Mouse (Mus musculus) cerebellum, adult 11-12 months (tissue): ENCODE measurements around the gene Gm21992.

ENCODE experiments used
- DNase-seq: peaks from one replicate; pipeline ENCODE4 v3.0.0; 2022

The Gm21992 gene

DNA sequence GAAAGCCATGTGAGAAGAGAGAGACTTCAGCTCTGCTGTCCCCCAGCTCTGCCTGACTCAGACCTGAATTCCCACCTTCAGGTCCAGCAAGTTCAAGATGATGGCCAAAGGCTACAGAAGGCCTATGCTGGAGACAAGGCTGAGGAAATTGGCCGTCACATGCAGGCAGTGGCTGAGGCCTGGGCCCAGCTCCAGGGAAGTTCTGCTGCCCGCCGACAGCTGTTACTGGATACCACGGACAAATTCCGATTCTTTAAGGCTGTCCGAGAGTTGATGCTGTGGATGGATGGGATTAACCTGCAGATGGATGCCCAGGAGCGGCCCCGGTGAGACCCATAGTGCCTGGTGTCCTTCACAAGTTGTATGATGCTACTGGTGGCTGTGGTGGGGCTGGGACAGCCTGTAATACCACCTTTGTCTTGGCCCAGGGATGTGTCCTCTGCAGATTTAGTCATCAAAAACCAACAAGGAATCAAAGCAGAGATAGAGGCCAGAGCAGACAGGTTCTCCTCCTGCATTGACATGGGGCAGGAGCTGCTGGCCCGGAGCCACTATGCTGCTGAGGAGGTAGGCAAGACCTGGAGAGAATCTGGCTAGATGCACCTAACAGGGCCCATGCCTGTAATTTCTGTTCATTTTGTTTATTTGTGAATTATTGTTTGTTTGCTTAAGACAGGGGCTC lies 63.6 kb downstream of the Gm21992 start:
- no peak for DNase-seq

DNA sequence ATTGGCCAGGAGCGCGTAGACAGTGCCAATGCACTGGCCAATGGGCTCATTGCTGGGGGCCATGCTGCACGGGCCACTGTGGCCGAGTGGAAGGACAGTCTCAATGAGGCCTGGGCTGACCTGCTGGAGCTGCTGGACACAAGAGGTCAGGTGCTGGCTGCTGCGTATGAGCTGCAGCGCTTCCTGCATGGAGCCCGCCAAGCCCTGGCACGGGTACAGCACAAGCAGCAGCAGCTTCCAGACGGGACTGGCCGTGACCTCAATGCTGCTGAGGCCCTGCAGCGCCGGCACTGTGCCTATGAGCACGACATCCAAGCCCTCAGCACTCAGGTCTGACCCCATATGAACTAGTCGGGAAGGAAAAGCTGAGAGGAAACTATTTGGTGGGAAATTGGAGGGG lies 64.8 kb downstream of the Gm21992 start:
- peak; percentile 88 for DNase-seq

DNA sequence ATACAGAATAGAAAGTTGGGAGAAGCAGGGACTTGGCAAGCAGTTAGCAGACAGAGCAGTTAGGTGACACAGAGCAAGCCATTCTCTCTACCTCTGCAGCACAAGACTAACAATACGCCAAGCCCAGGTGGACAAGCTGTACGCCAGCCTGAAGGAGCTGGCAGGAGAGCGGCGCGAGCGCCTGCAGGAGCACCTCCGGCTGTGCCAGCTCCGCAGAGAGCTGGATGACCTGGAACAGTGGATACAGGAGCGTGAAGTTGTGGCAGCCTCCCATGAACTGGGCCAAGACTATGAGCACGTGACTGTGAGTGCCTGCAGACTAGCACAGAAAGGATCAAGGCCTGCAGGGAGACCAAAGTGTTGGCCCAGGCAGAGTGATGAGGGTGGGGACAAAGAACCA lies 65.7 kb downstream of the Gm21992 start:
- DNase-seq: peak; percentile 84

DNA sequence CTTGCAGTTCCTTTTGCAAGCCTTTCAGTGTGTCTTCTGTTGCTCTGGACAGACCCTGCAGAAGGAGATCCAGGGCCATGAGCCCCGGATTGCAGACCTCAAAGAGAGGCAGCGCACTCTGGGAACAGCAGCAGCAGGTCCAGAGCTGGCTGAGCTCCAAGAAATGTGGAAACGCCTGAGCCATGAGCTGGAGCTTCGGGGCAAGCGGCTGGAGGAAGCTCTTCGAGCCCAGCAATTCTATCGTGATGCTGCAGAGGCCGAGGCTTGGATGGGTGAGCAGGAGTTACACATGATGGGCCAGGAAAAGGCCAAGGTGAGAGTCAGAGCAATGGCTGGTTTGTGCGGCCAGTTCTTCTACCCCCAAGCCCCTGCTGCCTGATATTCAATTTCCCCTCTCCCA lies 66.4 kb downstream of the Gm21992 start:
- no peak for DNase-seq

DNA sequence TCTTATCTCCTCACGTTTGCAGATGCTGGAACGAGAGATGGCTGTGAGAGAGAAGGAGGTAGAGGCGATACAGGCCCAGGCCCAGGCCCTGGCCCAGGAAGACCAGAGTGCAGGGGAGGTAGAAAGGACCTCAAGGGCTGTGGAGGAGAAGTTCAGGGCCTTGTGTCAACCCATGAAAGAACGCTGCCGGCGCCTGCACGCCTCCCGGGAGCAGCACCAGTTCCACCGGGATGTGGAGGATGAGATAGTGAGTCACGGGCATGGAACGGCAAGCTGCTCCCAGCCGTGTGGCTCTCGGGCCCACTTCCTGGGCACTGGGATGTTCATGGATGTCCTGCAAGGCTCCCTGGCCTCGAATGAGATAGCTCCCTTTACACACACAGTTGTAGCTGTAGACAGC lies 67.4 kb downstream of the Gm21992 start:
- DNase-seq: no peak

DNA sequence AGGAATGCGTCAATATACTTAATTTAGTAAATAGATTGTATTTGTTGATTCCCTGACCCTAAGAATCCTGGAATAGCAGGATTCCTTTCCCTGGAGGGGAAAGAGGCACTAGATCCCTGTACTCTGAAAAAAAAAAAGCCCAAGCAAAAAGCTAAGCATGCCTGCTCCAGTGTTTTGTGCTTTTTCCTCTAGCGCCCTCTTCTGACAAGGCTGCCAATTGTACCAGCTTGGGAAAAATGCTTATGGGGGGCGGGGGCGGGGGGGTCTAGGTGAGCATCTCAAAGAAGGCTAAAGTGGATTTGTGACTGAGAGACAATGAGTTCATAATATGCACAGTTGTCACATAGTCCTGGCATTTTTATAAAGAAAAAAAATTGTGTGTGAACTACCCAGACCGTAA lies 67.9 kb downstream of the Gm21992 start:
- no peak for DNase-seq

DNA sequence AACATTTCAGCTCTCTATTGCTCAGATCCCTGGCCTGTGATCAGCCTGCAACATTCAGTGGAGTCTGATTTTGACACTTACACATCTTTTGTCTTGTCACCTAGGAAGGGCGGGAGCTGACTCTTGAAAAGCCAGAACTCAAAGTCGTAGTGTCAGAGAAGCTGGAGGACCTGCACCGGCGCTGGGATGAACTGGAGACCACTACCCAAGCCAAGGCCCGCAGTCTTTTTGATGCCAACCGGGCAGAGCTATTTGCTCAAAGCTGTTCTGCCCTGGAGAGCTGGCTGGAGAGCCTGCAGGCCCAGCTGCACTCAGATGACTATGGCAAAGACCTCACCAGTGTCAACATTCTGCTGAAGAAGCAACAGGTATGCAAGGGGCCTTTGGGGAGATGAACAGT lies 69.2 kb downstream of the Gm21992 start:
- DNase-seq: peak; percentile 17

DNA sequence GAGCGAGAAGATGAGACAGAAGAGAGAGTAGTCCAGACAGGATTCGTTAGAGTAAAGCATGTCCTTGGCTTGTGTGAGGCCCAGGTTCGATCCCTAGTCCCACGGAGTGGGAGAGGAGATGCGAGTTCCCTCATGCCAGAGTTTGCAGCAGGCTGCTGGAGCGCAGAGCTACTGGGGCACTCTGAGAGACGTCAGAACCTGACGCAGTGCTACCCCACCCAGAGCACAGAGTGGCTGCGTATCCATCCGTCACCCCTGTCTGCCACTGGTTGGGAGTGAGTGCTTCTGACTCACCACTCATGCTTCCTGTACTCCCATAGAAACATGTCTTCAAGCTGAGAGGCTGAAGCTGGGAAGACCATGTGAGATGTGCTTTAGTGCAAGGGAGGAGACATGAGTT lies 69.9 kb downstream of the Gm21992 start:
- no peak for DNase-seq

DNA sequence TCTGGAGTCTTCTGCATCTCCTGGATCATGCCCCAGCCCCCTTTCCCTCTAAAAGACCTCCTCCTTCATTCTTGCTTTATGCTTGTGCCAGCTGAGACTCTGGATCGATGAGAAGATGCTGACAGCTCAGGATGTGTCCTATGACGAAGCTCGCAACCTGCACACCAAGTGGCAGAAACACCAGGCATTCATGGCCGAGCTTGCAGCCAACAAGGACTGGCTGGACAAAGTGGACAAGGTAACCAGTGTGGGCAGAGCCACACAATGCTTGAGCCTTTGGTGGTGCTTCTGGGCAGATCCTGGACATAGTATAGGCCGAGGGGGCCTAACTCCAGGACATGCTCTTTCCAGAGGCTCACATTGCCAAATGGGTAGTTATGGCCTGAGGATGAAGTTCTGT lies 71.7 kb downstream of the Gm21992 start:
- DNase-seq: no peak

DNA sequence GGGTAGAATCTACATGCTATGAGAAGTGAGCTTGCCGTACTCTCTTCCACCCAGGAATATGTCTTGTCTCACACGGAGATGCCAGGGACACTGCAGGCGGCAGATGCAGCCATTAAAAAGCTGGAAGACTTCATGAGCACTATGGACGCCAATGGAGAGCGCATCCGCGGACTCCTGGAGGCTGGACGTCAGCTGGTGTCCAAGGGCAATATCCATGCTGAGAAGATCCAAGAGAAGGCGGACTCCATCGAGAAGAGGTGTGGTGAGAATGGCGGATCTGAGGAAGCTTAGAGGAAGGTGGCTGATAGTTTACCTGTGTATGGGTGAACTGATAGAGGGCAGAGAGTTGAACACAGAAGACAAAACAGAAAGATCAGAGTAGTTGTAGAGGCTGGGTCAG lies 72.4 kb downstream of the Gm21992 start:
- no peak for DNase-seq

DNA sequence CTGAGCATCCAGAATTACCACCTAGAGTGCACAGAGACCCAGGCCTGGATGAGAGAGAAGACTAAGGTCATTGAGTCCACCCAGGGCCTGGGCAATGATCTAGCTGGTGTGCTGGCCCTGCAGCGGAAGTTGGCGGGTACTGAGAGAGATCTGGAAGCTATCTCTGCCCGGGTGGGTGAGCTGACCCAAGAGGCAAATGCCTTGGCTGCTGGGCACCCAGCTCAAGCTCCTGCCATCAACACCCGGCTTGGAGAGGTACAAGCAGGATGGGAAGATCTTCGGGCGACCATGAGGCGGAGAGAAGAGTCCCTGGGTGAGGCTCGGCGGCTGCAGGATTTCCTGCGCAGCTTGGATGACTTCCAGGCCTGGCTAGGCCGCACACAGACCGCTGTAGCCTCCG lies 73.5 kb downstream of the Gm21992 start:
- no peak for DNase-seq

DNA sequence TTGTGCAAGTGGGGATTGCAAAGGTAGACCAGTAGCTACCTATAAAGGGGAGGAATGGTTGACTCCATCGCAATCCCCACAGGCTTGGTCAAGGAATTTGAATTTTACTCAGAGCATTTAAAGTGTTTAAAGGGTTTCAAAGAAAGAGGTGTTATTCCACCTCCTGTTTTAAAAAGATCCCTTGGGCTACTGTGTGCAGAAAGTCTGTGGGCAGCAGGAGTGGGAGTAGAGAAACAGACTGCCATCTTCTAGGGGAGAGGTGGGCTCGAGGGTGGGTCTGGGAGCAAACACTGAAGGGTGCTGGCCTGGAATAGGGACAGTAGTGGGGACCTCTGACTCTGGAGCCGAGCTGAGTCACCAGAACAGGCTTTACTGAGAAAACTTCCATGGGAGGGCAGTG lies 78.4 kb downstream of the Gm21992 start:
- DNase-seq: no peak

DNA sequence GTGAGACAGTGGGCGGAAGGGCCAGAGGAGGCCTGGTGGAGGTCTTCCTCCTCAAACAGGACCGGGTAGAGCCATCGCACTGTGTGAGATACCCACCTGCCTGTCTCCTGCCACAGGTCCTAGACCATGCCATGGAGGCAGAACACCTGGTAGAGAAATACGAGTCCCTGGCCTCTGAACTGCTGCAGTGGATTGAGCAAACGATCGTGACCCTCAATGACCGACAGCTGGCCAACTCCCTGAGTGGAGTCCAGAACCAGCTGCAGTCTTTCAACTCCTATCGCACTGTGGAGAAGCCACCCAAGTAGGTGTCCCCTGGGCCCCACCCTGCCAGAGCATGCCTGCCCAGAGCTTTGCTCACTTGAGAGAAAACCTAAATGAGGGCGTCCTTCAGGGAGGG lies 82.2 kb downstream of the Gm21992 start:
- no peak for DNase-seq

DNA sequence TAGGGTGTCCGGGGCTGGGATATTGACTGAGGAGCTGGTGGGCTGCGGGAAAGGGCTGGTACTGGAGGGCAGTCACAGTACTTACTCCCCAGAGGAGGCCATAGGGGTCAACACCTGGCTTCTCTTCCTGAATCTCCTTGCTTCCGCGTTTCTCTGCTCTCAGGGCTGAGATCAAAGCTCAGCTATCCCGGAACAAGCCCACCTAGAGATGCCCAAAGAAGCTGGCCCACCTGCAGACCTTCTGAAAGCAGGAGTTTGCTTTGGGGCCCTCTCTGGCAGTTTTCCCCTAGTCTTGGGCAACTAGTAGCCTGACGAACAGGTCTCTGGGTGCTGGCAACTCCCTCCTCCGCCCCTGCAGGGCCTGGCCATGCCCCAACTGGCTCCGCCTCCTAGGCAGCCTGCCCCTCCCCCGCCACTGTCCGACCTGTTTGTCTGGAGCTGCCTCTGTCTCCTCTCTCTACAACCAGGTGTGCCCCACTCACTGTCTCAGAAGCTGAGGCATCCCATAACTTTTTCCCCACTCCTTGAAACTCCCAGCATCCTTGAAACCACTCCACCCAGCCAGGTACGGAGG lies 90.7 kb downstream of the Gm21992 start:
- no peak for DNase-seq

DNA sequence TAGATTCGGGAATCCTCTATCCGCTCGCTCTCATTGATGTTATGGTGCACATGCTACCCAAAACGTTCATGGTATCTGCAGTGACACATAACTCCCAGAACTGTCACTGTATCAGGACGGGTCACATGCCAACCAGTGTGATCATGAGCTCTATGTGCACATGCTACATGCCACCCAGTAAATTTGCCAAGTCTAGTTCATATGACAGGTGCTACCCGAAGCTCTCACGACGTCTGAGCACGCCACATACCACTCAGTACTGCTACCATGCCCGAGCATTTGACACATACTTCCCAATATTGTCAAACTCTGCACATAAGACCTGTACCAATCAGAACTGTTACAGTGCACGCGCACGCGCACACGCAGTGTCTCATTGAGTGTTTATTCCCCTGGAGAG lies 91.3 kb downstream of the Gm21992 start:
- DNase-seq: no peak

DNA sequence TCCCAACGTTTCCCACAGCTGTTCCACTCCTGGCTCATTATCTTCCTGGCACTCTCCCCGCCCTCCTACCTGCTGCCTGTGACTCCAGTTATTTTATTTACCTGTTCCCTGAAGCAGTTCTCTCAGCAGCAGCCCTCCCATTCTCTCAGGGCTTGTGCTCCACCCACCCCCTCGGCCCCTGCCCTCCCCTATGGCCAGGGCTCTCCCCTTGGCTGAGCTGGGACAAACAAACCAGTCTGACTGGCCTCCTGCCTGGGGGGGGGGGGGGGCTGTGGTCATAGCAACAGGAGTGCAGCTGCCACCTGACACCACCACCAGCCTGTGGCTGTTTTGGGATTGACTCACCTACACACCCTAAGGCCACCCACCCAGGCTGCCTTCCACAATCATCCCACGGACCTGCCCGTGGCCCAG lies 92.1 kb downstream of the Gm21992 start:
- DNase-seq: no peak

DNA sequence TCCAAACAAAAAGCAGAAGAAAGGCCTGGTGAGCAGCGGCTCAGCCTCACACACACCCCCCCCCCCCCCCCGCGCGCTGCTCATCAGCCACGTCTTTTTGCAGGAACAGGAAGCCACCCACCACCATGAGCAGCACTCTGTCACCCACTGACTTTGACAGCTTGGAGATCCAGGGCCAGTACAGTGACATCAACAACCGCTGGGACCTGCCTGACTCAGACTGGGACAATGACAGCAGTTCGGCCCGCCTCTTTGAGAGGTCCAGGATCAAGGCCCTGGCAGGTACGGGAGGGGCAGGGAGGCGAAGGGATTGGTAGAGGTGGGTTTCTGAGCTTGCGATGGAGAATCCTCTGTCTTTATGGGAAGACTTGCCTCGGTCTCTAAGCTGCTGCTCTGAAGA lies 92.7 kb downstream of the Gm21992 start:
- DNase-seq: no peak

DNA sequence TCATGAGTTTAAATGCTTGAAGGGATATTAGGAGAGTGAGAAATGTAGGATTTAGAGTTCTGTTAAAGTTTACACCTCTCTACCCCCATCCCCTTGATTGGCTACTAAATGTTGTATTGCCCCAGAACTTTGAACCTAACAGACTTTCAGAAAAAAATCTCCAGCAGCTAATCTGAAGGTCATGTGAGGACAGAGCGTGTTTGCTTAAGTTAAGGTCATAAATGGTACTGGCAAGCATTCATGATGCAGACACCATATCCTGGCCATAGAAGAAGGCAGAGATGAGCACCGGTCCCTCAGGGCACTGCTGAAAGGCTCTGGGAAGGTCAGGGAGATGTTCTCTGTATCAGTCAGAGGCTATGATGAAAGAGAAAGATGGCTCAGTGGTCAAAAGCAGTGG lies 94.1 kb downstream of the Gm21992 start:
- no peak for DNase-seq

DNA sequence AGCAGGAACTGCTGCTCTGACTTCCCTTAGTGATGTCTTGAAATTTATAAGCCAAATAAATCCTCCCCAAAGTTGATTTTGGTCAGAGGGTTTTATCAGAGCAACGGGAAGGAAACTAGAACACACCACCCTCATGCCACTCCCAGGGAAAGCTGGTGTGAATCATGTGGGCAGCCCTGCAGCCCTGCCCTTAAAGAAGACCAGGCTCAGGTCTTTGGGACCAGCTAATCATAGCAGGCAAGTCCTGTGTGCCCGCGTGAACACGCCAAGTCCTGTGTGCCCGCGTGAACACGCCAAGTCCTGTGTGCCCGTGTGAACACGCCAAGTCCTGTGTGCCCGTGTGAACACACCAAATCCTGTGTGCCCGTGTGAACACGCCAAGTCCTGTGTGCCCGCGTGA lies 94.7 kb downstream of the Gm21992 start:
- no peak for DNase-seq

DNA sequence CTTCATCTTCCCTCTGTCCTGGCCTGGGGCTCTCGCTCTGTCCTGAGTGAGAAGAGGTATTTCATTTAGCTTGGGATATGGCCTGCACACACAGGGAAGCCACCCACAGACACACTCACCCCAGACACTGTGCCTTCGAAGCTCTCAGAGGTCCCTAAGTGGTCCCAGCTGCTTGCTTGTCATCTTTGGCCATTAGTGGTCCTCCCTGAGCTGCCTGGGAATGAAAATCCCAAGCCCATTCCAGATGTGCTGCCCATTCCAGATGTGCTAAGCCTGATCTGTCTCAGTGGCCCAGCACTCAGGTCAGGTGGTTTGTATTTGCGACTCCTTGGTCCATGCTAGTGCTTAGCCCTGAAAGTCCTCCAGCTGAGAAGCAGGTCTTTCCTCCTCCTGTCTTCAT lies 97.5 kb downstream of the Gm21992 start:
- no peak for DNase-seq

DNA sequence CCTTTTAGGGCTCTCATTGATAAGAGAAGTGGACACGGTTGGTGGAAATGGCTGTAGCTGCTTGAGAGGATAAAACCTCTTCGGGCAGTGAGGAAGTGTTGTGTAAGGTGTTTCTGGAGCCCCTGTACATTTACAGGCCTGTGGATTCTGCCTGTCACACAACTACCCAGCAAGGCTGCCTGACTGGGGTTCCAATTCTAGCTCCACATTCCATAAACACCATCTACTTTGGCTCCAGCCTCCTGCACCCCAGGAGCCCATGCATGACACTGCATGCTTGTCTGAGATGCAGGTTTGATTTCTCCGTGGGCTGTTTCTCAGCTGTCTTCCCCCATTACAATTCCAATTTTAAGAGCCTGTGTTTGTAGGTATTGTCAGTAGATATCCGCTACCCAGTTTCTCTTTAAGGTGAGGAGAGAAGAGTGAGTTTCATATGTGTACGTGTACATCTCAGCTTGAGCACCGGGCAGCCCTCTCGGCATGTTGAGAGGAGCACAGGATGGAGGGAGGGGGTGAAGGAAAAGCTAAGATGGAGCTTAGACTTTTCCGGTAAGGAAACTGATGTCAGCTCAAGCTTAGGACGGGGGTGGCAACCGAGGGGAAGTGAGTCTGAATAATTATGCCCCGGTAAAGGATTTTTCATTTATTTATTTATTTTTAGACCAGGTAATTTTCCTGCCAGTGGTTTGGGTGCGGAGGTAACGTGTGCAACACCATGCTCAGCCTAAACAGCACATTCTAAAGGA lies 98.5 kb downstream of the Gm21992 start:
- DNase-seq: no peak

DNA sequence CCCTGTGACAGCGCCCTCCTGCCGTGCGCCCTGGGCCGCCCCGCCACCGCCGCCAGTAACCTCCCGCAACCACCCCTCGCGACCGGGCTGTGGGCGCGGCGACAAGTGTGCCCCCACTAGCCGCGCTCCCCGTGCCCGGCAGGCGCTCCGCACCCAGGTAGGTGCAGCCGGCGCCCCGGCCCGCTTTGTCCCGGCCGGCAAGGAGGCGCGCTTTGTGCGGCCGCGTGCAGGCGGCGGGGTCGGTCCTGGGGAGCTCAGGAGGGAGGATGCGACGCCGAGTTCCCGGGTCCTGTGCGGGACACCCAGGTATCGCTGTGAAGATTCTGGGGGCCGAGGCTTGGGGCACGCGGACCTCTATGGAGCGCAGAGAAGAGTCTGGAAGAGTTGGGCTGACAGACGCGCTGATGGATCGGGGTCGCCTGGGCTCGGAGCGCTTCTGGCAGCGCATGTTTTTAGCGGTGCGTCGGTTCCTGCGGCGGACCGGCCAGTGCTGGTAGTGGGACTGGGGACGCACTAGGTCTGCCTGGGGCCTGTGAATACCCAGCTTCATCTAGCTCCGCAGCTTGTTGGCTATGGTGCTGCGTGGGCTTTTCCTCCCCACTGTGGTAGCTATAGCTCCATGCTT lies 99.1 kb downstream of the Gm21992 start:
- no peak for DNase-seq

DNA sequence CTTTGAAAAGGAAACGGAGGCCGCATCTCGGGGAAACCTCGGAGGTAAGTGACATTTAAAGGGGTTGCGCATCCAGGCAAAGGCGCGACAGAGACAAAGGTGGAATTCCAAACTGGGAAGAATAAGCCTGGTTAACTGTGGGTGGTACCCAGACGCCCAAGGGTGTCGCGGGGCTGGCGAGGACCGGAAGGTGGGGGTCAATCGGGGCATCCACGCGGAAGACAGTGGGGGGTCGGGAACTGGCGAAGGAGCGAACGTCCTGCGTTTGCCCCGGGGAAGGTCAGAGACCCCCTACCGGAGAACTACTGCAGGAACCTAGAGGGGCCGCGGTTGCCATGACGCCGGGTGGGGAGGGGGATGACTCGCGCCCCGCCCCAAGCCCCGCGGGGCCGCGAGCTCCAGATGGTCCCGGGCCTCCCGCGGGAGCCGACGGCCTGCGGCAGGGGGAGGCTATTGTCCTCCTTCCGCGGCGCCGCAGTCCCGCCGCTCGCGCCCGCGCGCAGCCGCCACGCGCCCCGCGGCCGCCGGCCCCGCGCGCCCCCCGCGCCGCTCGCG lies 99.7 kb downstream of the Gm21992 start:
- peak; percentile 78 for DNase-seq

DNA sequence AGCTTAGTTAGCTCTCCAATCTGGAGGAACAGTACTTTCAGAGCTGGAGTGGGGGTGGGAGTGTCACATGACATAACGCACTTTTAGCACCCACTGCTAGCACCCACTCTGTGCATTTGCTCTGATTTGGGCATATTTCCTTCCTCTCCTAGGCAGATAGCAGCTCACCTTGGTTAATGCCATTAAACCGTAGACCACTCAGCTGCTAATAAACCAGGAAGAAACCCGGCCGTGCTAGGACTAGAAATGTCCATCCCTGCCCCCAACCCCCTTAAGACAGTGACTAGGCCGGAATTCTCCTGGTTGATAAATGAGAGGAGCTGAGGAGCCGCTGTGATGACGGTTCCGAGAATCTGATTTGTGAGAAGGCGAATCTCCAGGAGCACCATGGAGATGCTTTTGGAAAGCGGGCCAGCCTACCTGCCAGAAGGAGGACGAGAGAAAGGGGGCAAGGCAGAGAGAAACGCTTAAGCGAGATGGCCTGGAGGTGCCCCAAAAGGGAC lies 100.3 kb downstream of the Gm21992 start, which contains the start of gene Sptbn2:
Gene Sptbn2 (plus strand): TSS at position 70 of the 503 bp plus-strand sequence.
- peak; percentile 69 for DNase-seq
